Mouse (Mus musculus) T-helper 2 cell (primary cell): ENCODE measurements around the gene Zfp637.

Source experiments
- in situ Hi-C: fragments of 300-600 bp; cut with MboI, MseI; formaldehyde crosslinking; loops from one replicate; pipeline ENCODE4 v1.15.1; 2025; ENCODE audit warnings: high pct_unique_total_duplicates

The Zfp637 gene

DNA sequence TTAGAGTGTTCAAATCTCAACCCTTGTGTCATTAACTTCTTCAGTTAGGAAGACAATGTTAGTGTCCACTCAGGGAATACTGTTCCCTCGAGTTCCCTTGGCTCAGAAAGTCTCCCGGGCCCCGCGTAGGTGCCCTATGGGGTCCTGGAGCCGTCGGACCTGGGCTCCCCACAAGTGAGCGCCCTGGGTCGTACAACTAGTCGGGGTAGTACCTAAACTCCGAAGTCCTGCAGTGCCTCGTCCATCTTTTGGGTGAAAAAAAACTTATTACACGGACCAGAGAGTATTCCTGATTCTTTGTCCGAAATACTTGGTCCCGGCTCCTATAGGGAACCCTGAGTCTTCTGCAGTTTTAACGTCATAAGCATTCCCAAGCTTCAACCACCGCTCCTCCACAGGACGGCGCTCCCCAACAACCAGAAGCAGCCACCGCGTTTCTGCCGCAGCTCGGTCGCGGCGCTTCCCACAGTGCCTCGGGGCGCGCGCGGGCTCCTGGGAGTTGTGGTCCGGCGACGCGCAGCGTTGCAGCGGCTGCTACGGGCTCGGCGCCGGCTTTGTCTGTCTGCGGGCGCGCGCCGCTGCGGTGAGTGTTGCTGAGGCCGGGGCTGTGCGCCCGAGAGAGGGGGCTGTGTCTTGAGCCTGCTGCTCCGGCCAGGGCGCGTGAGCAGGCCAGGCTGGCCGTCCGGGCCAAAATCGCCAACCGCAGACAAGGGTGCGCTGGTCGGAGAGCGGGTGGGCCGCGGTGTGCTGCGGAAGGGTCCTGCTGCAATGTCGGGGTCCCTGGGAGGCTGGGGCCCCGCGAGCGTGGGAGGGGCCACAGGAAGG lies at the start of gene Zfp637:
Gene Zfp637, plus strand, starts transcription at position 495 of the 825 bp plus-strand sequence.
- in situ Hi-C loops = no loop called here

DNA sequence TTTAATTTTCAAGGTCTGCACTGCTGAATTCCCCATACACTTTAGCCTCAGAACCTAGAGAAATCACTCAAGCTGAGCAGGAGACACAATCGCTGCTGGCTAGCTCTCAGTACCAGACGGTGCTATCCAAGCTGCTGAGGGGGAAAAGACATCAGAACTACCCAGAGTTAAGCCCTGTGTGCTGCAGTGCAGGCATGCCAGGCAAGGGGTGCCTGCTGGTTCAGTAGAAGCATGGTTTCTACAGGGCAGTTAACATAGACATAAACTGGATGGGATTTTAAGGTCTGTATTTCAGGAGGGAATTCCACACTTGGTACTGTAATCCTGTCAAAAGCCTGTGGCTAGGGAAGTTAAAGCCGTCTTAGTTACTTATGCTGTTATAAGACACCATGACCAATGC lies 45.7 kb upstream of the Zfp637 start:
- in situ Hi-C loops = no loop called here

DNA sequence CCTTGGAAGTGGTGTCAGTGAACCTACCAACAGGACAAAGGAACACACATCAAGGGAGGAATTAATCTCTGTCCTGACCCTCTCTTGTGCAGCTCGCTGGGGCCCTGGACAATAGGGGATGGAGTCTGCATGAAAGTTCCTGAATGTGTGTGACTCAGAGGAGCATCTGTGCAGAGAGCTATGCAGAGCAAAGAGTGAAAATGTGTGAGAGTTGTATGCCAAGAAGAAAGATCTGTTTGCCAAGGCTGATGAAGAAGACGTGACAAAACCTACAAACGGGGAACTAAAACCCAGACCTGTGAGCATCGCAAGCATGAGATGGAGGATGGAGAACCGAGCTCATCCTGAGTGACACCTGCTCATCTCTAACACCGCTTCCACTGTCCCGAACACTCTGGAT lies 40.2 kb upstream of the Zfp637 start:
- in situ Hi-C loops = no loop called here

DNA sequence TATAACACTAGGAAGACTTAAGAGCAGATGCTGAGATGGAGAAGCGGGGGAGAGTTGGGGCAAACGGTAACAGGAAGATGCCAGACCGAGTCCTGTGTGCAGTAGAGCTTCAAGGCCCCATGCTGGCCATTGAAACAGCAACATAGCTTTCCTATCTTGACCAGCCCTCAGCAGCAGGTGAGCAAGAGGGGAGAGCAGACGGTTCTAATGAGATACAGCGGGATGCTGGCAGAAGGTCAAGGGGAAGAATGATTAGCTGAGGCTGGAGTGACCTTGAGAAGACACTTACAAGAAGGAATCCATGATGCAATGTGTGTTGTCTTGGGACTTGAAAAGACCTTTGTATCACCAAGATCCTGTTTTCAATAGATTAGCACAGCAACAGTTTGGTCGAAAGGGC lies 39.2 kb upstream of the Zfp637 start:
- in situ Hi-C loops = no loop called here

DNA sequence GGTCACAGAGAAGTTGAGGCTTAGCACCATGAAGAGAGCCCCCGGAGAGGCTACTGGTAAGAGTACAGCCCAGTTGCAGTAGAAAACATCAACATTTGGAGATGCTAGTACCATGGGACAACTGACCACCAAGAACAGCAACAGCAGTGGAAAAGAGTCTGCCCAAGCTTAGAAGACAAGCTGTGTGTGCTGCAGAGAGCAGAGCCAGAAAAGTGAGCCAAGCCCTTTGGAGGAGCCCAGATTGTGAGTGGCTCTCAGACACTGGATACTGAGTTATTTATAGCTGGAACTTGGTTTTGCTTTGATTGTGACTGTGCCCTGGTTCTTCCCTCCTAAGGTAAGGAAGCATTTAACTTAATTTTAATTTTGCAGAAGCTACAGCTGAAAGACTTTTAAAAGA lies 33.2 kb upstream of the Zfp637 start:
- in situ Hi-C loops = no loop called here

DNA sequence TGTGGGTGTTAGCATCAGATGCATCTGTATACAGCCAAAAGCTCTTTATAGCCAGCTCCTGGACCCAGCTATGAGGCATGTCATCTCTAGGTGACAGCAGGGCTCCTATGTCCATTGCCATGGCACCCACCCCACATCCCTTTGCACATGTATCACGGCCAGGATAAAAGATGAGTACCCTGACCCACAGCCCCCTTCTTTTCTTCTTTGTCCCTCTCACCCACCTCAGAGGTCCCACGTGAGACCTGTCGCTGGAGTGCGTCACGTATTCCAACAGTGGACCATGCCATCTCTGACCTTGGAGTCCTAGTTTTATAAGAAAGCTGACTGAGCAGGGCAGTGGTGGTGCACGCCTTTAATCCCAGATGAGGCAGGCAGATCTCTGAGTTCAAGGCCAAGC lies 31.2 kb upstream of the Zfp637 start:
- in situ Hi-C loops = loop anchor here (10.0 kb wide), 1 partner anchor 1135 kb away; the partner anchor contains the start of gene Rassf4

DNA sequence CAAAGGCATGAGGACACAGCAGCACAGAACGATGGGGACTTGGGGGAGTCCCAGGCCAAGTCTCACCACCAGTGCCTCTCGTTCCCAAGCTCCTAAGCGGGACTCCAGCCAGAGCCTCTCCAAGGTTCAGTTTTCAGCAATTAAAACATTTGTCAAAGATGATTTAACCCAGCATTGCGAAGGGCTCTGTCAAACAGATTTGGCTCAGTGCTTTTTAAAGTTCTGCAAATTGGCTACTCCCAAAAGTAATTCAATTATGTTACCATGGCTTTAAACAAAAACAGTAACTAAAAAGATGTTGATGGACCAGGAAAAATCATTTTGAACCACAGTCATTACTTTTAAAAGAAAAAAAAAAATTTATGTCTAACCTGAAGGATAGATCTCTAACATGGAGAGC lies 30.3 kb upstream of the Zfp637 start:
- in situ Hi-C loops = loop anchor here (10.0 kb wide), 1 partner anchor 1136 kb away; the partner anchor contains the start of gene Rassf4

DNA sequence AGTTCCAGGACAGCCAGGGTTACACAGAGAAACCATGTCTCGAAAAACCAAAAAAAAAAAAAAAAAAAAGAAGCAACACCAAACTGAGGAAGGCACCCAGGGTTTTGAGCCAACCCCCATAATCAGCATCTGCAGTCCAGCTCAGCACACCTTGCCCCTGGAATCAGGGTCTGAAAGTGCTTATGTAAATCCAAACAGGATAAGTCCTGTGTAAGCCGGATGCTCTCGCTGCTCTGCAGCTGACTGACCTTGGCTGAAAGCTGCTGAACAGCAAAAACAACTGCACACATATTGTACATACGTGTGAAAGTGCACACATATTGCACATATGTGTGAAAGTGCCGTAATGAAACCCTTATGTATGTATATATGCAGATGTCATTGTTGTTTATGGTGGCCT lies 29.7 kb upstream of the Zfp637 start:
- in situ Hi-C loops = loop anchor here (10.0 kb wide), 1 partner anchor 1136 kb away; the partner anchor contains the start of gene Rassf4

DNA sequence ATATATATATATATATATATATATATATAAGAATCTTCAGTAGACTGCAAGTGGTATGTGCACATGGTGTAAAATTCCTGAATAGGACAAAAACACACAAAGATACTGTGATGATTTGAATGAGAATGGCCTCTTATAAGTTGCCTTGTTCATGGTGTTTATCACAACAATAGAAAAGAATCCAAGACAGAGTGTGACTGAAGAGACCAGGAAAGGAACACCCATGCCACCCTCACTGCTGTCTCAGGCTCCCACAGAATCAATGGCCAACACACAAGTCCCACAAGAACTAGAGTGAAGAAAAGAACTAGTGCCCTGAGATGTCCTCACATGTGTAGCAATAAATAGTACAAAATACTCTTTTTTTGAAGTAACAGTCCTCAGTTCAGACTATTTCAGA lies 26.3 kb upstream of the Zfp637 start:
- in situ Hi-C loops = loop anchor here (10.0 kb wide), 1 partner anchor 1140 kb away; the partner anchor contains the start of gene Rassf4

DNA sequence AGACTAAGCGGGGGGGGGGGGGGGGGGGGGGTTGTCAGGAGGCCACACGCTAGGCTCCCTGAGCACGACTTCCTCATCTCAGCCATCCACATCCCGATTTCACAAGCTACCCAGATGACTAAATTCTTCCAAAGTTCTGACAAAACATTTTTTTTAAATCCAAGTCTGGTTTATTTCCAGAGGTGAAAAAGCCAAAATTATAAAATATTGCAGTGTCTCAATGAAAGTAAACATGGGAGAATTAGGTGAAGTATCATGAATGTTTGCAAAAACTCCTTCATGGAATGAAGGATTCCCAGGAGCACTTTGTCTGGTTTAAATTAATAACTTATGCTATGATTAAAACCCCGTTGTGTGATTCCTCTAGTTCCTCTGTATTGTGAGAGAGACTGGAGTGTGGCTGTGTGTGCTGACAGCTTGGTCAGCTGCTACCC lies 23.9 kb upstream of the Zfp637 start:
- in situ Hi-C loops = loop anchor here (10.0 kb wide), 1 partner anchor 1142 kb away; the partner anchor contains the start of gene Rassf4

DNA sequence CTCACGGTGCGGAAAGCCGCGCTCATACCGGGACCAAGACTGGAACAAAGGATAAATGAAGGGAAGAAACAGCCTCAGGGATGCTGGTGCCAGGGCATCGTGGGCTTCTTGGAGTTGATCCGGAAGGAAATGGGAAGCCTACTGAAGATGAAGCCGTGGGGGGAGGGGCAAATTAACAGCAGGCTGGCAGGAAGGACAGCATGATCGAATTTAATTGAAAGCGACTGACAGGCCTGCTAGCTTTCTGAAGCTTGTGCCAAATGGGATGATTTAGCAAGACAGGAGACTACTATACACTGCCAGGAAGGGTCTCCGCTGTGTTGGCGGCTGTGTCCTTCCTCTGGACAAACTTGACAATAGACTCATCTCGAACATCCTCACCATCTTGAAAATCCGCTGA lies 20.7 kb upstream of the Zfp637 start:
- in situ Hi-C loops = loop anchor here (5.0 to 10.0 kb wide), 3 partner anchors 58 to 656 kb away; partner anchors contain the start of gene Cxcl12

DNA sequence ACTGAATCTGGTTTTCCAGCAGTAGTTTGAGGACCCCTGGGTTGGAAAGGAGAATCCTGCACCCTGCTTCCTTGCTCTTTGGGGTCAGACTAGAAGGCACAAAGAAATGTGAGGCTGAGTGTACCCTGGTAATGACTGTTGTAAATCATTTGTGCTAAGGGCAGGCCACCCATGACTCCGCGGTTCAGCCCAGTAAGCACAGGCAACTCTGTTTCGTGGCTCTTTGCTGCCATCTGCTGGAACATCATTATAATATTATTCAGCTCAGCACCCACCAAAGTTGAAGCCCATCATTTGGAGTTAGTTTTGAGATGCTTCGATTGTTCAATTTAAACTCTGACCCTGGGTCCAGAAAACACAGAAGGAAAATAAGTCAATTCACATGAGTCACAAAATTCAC lies 15.6 kb upstream of the Zfp637 start:
- in situ Hi-C loops = loop anchor here (10.0 kb wide), 1 partner anchor 661 kb away; the partner anchor contains the start of gene Cxcl12

DNA sequence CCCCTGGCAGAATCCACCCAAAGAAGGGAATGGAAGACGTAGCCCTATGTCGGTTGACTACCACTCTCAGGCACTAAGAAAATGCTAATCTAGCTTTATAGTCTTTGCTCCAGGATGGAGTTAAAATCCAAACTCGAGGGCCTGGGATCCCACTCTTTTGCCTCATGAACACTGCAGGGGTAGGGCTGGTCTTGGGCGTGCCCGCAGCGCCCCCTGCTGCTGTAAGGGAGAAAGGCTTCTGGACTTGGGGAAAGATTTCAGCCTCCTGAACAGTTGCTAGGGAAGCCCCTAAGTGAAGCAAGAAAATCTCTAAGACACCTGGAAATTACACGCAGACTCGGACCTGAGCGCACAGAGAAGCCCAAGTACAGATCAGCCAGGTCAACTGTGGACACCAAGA lies 12.7 kb upstream of the Zfp637 start:
- in situ Hi-C loops = loop anchor here (10.0 kb wide), 1 partner anchor 663 kb away; the partner anchor contains the start of gene Cxcl12

DNA sequence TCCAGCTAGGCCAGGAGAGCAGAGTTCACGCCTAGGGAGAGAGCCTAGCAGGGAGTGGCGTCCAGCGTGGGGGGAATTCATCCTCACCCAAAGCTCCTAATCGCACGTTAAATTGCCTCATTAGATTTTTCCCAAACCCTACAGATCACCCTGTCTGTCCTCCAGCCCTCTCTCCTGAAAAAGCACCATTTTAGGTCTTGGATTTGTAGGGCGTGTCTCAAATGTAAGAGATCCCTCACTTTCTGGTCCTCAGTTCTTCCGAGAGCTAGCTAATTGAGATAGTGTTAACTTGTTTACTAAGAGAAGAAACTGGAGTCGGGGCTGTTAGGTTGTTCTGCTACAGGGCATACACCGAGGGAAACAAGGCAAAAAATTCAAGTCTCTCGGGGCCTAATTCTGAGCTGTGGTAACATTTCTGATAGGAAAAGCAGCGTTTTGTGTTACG lies 553 bp downstream of the Zfp637 start:
- in situ Hi-C loops = no loop called here

DNA sequence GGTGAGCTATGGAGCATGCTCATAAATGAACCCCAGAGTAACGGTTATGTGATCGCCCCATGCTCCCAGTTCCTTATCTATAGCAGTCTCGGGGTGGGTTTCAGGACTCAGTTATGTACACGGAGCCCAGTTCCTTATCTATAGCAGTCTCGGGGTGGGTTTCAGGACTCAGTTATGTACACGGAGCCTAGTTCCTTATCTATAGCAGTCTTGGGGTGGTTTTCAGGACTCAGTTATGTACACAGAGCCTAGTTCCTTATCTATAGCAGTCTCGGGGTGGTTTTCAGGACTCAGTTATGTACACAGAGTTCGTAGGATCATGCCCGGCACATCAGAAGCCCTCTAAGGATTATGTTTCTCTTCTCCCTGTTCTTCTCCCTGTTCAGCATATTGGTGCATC lies 3.6 kb downstream of the Zfp637 start:
- in situ Hi-C loops = no loop called here

DNA sequence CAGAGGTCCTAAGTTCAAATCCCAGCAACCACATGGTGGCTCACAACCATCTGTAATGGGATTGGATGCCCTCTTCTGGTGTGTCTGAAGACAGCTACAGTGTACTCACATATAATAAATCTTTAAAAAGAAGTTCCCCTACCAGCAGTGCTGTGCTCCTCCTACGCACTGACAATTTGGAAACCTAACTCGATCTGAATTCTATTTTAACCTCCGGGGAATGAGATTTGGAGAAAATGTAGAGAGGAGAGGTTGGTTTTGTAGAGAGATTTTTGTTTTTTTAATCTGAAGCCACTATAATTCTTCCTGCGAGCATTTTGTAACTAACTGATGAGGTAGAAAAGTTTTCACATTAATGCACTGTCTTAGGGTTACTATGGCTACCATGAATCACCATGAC lies 5.7 kb downstream of the Zfp637 start:
- in situ Hi-C loops = loop anchor here (5.0 kb wide), 1 partner anchor 86 kb away; no protein-coding TSS in a partner anchor

DNA sequence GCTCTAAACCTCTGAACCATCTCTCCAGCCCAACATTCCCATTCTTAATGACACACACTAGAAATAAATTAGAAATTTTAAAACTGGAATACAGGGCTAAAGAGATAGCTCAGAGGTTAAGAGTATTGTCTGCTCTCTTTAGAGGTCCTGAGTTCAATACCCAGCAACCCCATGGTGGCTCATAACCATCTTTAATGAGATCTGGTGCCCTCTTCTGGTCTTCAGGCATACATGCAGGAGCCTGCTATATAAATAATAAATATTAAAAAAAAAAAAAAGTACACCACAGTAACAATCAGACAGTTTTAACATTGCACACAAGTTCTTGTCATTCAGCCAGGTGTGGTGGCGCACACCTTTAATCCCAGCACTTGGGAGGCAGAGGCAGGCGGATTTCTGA lies 6.8 kb downstream of the Zfp637 start:
- in situ Hi-C loops = loop anchor here (5.0 kb wide), 1 partner anchor 85 kb away; no protein-coding TSS in a partner anchor

DNA sequence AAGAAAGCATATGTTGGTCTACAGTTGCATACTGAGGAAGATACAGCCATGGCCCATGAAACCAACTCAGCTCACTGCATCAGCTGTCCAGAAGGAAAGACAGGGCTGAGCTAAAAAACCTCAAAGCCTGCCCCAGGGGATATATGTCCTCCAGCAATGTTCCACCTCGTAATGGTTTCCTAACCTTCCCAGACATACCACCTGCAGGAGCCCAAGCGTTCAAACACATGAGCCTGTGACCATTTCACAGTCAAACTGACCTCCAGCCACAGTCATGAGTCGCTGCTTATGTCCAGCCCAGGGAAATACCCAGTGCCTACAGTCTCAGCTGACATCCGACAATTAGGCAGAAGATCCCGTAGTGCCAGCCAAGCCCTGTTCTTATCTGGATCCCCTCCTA lies 7.6 kb downstream of the Zfp637 start:
- in situ Hi-C loops = loop anchor here (5.0 kb wide), 1 partner anchor 84 kb away; no protein-coding TSS in a partner anchor

DNA sequence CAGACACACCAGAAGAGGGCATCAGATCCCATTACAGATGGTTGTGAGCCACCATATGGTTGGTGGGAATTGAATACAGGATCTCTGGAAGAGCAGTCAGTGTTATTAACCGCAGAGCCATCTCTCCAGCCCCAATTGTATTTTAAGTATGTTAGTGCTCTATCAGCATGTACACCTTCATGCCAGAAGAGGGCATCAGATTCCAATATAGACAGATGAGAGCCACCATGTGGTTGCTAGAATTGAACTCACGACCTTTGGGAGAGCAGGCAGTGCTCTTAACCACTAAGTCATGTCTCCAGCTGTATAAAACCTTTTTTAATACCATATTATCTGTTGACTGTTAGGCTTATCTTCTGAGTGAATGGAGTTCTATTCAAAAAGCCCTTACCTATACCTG lies 10.8 kb downstream of the Zfp637 start:
- in situ Hi-C loops = loop anchor here (25.0 kb wide), 1 partner anchor 1664 kb away; the partner anchor contains the start of gene Tmcc1

DNA sequence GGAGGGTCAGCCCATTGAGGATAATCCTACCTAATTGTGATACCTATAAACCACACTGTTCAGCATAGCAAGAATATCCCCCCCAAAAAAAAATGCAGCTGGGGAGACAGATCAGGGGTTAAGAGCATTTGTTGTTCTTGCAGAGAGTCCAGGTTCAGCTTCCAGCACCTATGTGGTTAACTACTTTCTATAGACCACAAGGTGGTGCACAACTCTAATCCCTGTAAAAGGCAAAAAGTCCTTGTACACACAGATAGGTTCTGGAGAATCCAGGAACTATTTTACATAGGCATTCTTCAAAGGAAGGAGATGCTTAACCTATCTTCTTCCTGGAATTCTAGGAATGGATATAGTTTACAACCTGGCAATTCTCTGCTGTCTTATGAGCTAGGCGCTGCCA lies 17.0 kb downstream of the Zfp637 start:
- in situ Hi-C loops = loop anchor here (25.0 kb wide), 1 partner anchor 1671 kb away; the partner anchor contains the start of gene Tmcc1

DNA sequence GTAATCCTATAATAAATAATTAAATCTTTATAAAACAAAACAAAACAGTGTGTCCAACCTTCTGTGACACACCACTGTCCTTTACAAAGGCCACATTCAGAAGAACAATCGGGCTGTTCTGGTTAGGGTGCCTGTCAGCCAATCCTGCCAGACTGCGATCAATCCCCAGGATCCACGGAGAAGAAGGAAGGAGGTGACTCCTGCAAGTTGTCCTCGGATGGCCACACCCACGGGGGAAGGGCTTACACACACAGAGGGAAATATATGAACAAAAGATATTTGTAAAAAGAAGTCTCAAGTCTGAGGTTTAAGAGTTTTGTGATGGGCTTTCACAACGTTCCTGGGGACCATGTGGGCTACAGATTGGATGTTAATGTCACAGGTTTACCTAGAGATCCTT lies 20.9 kb downstream of the Zfp637 start, which contains the start of gene Zfp239:
Gene Zfp239, plus strand, starts transcription at position 253 of the 400 bp plus-strand sequence.
- in situ Hi-C loops = loop anchor here (25.0 kb wide), 1 partner anchor 1675 kb away; the partner anchor contains the start of gene Tmcc1

DNA sequence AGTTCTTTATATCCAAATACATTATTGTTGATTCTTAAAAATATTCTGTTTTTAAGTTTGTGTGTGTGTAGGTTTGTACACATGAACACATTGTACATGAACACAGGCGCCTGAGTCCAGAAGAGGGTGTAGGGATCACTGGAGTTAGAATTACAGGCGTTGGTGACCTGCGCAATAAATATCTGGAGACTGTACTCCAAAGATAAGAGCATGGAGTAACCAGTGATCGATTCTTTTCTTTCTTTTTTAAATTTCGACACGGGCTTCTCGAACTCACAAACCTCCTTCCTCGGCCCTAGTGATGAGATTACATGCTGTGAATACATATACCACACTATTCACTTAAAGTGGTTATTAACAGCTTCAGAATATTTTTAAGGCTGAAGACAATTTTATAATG lies 21.5 kb downstream of the Zfp637 start:
- in situ Hi-C loops = loop anchor here (25.0 kb wide), 1 partner anchor 1675 kb away; the partner anchor contains the start of gene Tmcc1
